ENCODE assay signal across 9 mouse cellular contexts in genomic region chr9:55918579-55918978, GRCm38 (mm10). TPM values are rescaled to one million over a fixed set of nuclear protein-coding genes. Genes with fewer than 3 reads are reported as not detected.
DNase-seq lines count a peak whose midpoint lies in the region; ATAC-seq and TF ChIP-seq lines count a peak whose summit lies in the region.
"Had no signal": no experiment of that assay in that cellular context is flagged by ENCODE, and none has a peak within 500 bp of the region (broad histone marks: within the 10 kb centered on the region; RNA-seq: fewer than 3 reads in every experiment).

No protein-coding gene starts in this region.

- no peak overlapping the region for H3K27ac ChIP-seq in forebrain, embryonic 14.5 days (ENCODE audit: low read depth, low read length)
- no peak overlapping the region for H3K27ac ChIP-seq in forebrain, embryonic 10.5 days
- no peak overlapping the region for H3K27ac ChIP-seq in MEL (ENCODE audit: control insufficient read depth, low read depth, low read length)
- H3K27ac ChIP-seq in hindbrain, postnatal 0 days = no peak overlapping the region

- ATAC-seq in forebrain, embryonic 14.5 days = 0 out of 2 replicates have a peak, but pooled peaks have one; percentile 34
- no peak for ATAC-seq in hindbrain, postnatal 0 days
- ATAC-seq in activated CD4-positive, CD25-positive, alpha-beta regulatory T cell, adult 4 months = no peak

- TF ChIP-seq RAD21 in MEL (IDR thresholded peaks at IDR 0.05; ENCODE audit: low read depth, low read length) = peak; percentile 92

- TF ChIP-seq EP300 in MEL (IDR thresholded peaks at IDR 0.05; ENCODE audit: low read depth in 1 of 2, low read length in 2 of 2) = no peak

- no peaks in the 10 kb centered on the region for H3K36me3 ChIP-seq in forebrain, embryonic 14.5 days (ENCODE audit: control insufficient read depth, insufficient read depth, low read length)
- no peaks in the 10 kb centered on the region for H3K36me3 ChIP-seq in forebrain, embryonic 10.5 days (replicated peaks)
- H3K36me3 ChIP-seq in MEL (ENCODE audit: control insufficient read depth in 1 of 2, insufficient read depth in 2 of 2, low read length in 2 of 2) = peaks cover 0 to 5% of the 10 kb centered on the region in 2 experiments; a peak in 2 of 4 replicates
- no peaks in the 10 kb centered on the region for H3K36me3 ChIP-seq in hindbrain, postnatal 0 days (ENCODE audit: insufficient read depth, low read length)
- H3K36me3 ChIP-seq: G1E had no signal

- no peak overlapping the region for H3K9ac ChIP-seq in forebrain, embryonic 14.5 days (ENCODE audit: low read length)
- H3K9ac ChIP-seq in MEL (ENCODE audit: control insufficient read depth, low read depth, low read length, poor library complexity, severe bottlenecking) = no peak overlapping the region
- H3K9ac ChIP-seq in hindbrain, postnatal 0 days (replicated peaks; ENCODE audit: low read length) = no peak overlapping the region

- no peaks in the 10 kb centered on the region for H3K27me3 ChIP-seq in forebrain, embryonic 14.5 days (replicated peaks; ENCODE audit: control insufficient read depth, insufficient read depth, low read length)
- H3K27me3 ChIP-seq in forebrain, embryonic 10.5 days (ENCODE audit: poor library complexity, severe bottlenecking) = no peaks in the 10 kb centered on the region
- H3K27me3 ChIP-seq in MEL (ENCODE audit: control insufficient read depth in 1 of 2, insufficient read depth in 2 of 2, low read length in 2 of 2) = no peaks in the 10 kb centered on the region
- H3K27me3 ChIP-seq in hindbrain, postnatal 0 days (ENCODE audit: insufficient read depth, low read length) = no peaks in the 10 kb centered on the region

- no peak overlapping the region for H3K4me3 ChIP-seq in forebrain, embryonic 14.5 days (ENCODE audit: low read depth, low read length)
- H3K4me3 ChIP-seq in forebrain, embryonic 10.5 days = no peak overlapping the region
- H3K4me3 ChIP-seq in MEL (ENCODE audit: control insufficient read depth in 1 of 2, insufficient read depth in 1 of 2, low read depth in 2 of 2, low read length in 2 of 2) = no peak overlapping the region
- H3K4me3 ChIP-seq in hindbrain, postnatal 0 days (ENCODE audit: low read length) = no peak overlapping the region

- H3K9me3 ChIP-seq in forebrain, embryonic 14.5 days (replicated peaks; ENCODE audit: control insufficient read depth, low read length) = no peaks in the 10 kb centered on the region
- H3K9me3 ChIP-seq in forebrain, embryonic 10.5 days = no peaks in the 10 kb centered on the region
- no peaks in the 10 kb centered on the region for H3K9me3 ChIP-seq in MEL (replicated peaks; ENCODE audit: insufficient read depth, low read length)
- no peaks in the 10 kb centered on the region for H3K9me3 ChIP-seq in hindbrain, postnatal 0 days (ENCODE audit: low read length)
- H3K9me3 ChIP-seq: G1E had no signal

- DNase-seq in forebrain, embryonic 14.5 days (ENCODE audit: low spot score) = peak; percentile 76
- DNase-seq in forebrain, embryonic 10.5 days (ENCODE audit: extremely low spot score, low spot score) = no peak
- peak; percentile 3 to 44 for DNase-seq in left cerebral cortex, postnatal 25 days (ENCODE audit: low spot score in 2 of 2)
- no peak for DNase-seq in left cerebral cortex, postnatal 4 days
- peak; percentile 69 for DNase-seq in MEL (ENCODE audit: low read depth, low spot score)
- DNase-seq in hindbrain, postnatal 0 days (ENCODE audit: low spot score) = peak; percentile 74
- no peak for DNase-seq in urinary bladder, postnatal 10 days (ENCODE audit: low spot score)

- no peaks in the 10 kb centered on the region for H3K4me1 ChIP-seq in forebrain, embryonic 14.5 days (ENCODE audit: control insufficient read depth, insufficient read depth, low read length)
- H3K4me1 ChIP-seq in forebrain, embryonic 10.5 days = no peaks in the 10 kb centered on the region
- H3K4me1 ChIP-seq in MEL (ENCODE audit: control insufficient read depth in 1 of 2, insufficient read depth in 2 of 2, low read length in 2 of 2) = peaks cover 0 to 2% of the 10 kb centered on the region in 2 experiments; a peak in 1 of 4 replicates
- no peaks in the 10 kb centered on the region for H3K4me1 ChIP-seq in hindbrain, postnatal 0 days (ENCODE audit: insufficient read depth, low read length)

- intact Hi-C loops in left cerebral cortex, postnatal 25 days (cut with DNase I) = no loop called here
- intact Hi-C loops in left cerebral cortex, postnatal 4 days (cut with DNase I) = loop anchor here (10.0 kb wide), 2 partner anchors 374 to 494 kb away; no protein-coding TSS in a partner anchor

- no peak for TF ChIP-seq POLR2A in MEL (IDR thresholded peaks at IDR 0.05; ENCODE audit: control insufficient read depth in 1 of 2, insufficient read depth in 1 of 2, low read depth in 1 of 2, low read length in 2 of 2, poor library complexity in 1 of 2)

- H3K4me2 ChIP-seq in forebrain, embryonic 14.5 days (ENCODE audit: low read length) = no peak overlapping the region
- H3K4me2 ChIP-seq in hindbrain, postnatal 0 days (ENCODE audit: low read depth, low read length) = no peak overlapping the region

- TF ChIP-seq CTCF in MEL (IDR thresholded peaks at IDR 0.05 in 2 of 3, conservative IDR thresholded peaks at IDR 0.05 in 1 of 3; ENCODE audit: control insufficient read depth in 1 of 3, insufficient read depth in 1 of 3, low read depth in 2 of 3, low read length in 3 of 3, poor library complexity in 1 of 3, severe bottlenecking in 1 of 3) = peak in 2 of 3 experiments; percentile 45 to 84; a peak in 3 of 6 replicates
- peak; percentile 67 for TF ChIP-seq CTCF in hindbrain, postnatal 0 days (IDR thresholded peaks at IDR 0.05; ENCODE audit: low read depth)

- H3K79me2 ChIP-seq in MEL (ENCODE audit: control insufficient read depth, insufficient read depth, low read length, poor library complexity) = no peaks in the 10 kb centered on the region

- 70% methylated on average over 3 of the region's 3 CpGs for WGBS in forebrain, embryonic 14.5 days
- WGBS in forebrain, embryonic 10.5 days = 71% methylated on average over 3 of the region's 3 CpGs
- 70% methylated on average over 3 of the region's 3 CpGs for WGBS in hindbrain, postnatal 0 days

TF ChIP-seq in MEL, 35 proteins besides CTCF, POLR2A, EP300 and RAD21:
- TF ChIP-seq MAFK (IDR thresholded peaks at IDR 0.05; ENCODE audit: borderline replicate concordance, low read depth, low read length) = no peak
- TF ChIP-seq HCFC1 (IDR thresholded peaks at IDR 0.05; ENCODE audit: low read depth, low read length) = no peak
- TF ChIP-seq SMC3 (IDR thresholded peaks at IDR 0.05; ENCODE audit: low read depth, low read length) = peak; percentile 86
- TF ChIP-seq UBTF (IDR thresholded peaks at IDR 0.05; ENCODE audit: borderline replicate concordance, insufficient read depth, low read depth, low read length) = no peak
- no peak for TF ChIP-seq E2F4 (IDR thresholded peaks at IDR 0.05; ENCODE audit: borderline replicate concordance, low read depth, low read length)
- TF ChIP-seq ZC3H11A (IDR thresholded peaks at IDR 0.05; ENCODE audit: low read depth, low read length) = peak; percentile 75
- TF ChIP-seq POLR2AphosphoS5 (IDR thresholded peaks at IDR 0.05; ENCODE audit: borderline replicate concordance, low read depth, low read length) = no peak
- TF ChIP-seq ZNF384 (IDR thresholded peaks at IDR 0.05; ENCODE audit: low read depth, low read length) = no peak

RNA-seq across cellular contexts. Expression of gene Scaper, which starts 19.3 kb away (rescaled TPM):
- polyA plus RNA-seq in forebrain, embryonic 14.5 days (2014; fragmentation: Nextera tagmentation; extraction: Ambion mirVana) = 27.6 and 33.5 TPM in 2 replicates
- 6.0 and 6.1 TPM in 2 replicates for polyA plus RNA-seq in forebrain, embryonic 10.5 days (2016; fragmentation: Nextera tagmentation; extraction: Ambion mirVana)
- 10 to 100 TPM; 30.1 to 30.9 TPM for total RNA-seq in left cerebral cortex, postnatal 25 days (2021)
- 10 to 100 TPM; 70.0 to 70.1 TPM for total RNA-seq in left cerebral cortex, postnatal 4 days (2021)
- total RNA-seq in MEL (2012; rRNA removed) = 3.8 and 3.9 TPM in 2 replicates
- 1 to 10 TPM in 1 of 2 experiments, not detected in 1; 4.1 TPM for polyA plus RNA-seq in MEL (2012; ENCODE audit: insufficient read depth in 1 of 2, insufficient read length in 2 of 2, low read depth in 1 of 2, low replicate concordance in 2 of 2, missing spikeins in 1 of 2)
- 25.9 and 31.8 TPM in 2 replicates for total RNA-seq in hindbrain, postnatal 0 days (2014; rRNA removed)
- polyA plus RNA-seq in hindbrain, postnatal 0 days (2015; fragmentation: Nextera tagmentation; extraction: Ambion mirVana) = 28.9 and 29.9 TPM in 2 replicates
- polyA plus RNA-seq in activated CD4-positive, CD25-positive, alpha-beta regulatory T cell, adult 4 months (2017; shearing (Covaris generic)) = 10 to 100 TPM; 20.1 to 25.2 TPM

Comparison
In these comparisons a context has a peak if more than half of its experiments do, and no peak if none do; other contexts are left out.
1. DNase-seq: peak in forebrain, embryonic 14.5 days (single experiment), left cerebral cortex, postnatal 25 days (2 of 2), MEL (single experiment) and hindbrain, postnatal 0 days (single experiment); none in forebrain, embryonic 10.5 days (single experiment), left cerebral cortex, postnatal 4 days (single experiment) and urinary bladder, postnatal 10 days (single experiment).